Mouse (Mus musculus): ENCODE measurements at regions not wholly inside any gene's neighbourhood (a gene's known extent, or its start where the extent isn't known, plus 50 kb on each side); places are given as distances from the start of the nearest gene placed in this dataset.

- Histone ChIP-seq H3K9ac (ENCODE audit: low read depth, low read length) (no peak overlapping the region), H3K36me3 (ENCODE audit: control insufficient read depth, insufficient read depth) (no peaks in the 10 kb centered on the region), H3K4me1 (ENCODE audit: control insufficient read depth, low read depth, low read length) (no peaks in the 10 kb centered on the region), H3K27me3 (ENCODE audit: control insufficient read depth, insufficient read depth, low read depth, low read length) (no peaks in the 10 kb centered on the region), H3K4me3 (ENCODE audit: low read depth, low read length) (no peak overlapping the region), H3K9me3 (replicated peaks; ENCODE audit: control insufficient read depth, low read length) (no peaks in the 10 kb centered on the region), H3K4me2 (ENCODE audit: low read depth, low read length) (no peak overlapping the region), H3K27ac (ENCODE audit: low read length) (no peak overlapping the region)
- WGBS (ENCODE audit: insufficient replicate concordance) = 64% methylated on average over 7 of the region's 7 CpGs
- no peak for ATAC-seq (ENCODE audit: low read depth)
These were observed 86.0 kb upstream of the Htr1f start for GRCm38 (mm10) chr16:65191574-65192149.

GRCm38 (mm10) chr16:65174561-65174960 is 68.9 kb upstream of the Htr1f start:
- Histone ChIP-seq H3K27ac (ENCODE audit: low read length) (no peak overlapping the region), H3K27me3 (ENCODE audit: control insufficient read depth, insufficient read depth, low read depth, low read length) (no peaks in the 10 kb centered on the region), H3K9ac (ENCODE audit: low read depth, low read length) (no peak overlapping the region), H3K4me1 (ENCODE audit: control insufficient read depth, low read depth, low read length) (no peaks in the 10 kb centered on the region), H3K36me3 (ENCODE audit: control insufficient read depth, insufficient read depth) (no peaks in the 10 kb centered on the region), H3K4me2 (ENCODE audit: low read depth, low read length) (no peak overlapping the region), H3K4me3 (ENCODE audit: low read depth, low read length) (no peak overlapping the region), H3K9me3 (replicated peaks; ENCODE audit: control insufficient read depth, low read length) (no peaks in the 10 kb centered on the region; the same call in 1 of the 2 replicates)
- 19% methylated on average over 3 of the region's 3 CpGs for WGBS (ENCODE audit: insufficient replicate concordance)
- ATAC-seq (ENCODE audit: low read depth) = no peak

GRCm38 (mm10) chr16:65167151-65167550 is 61.5 kb upstream of the Htr1f start:
- 52% methylated on average over 6 of the region's 6 CpGs for WGBS (ENCODE audit: insufficient replicate concordance)
- Histone ChIP-seq H3K36me3 (ENCODE audit: control insufficient read depth, insufficient read depth) (no peaks in the 10 kb centered on the region), H3K27me3 (ENCODE audit: control insufficient read depth, insufficient read depth, low read depth, low read length) (no peaks in the 10 kb centered on the region), H3K4me2 (ENCODE audit: low read depth, low read length) (no peak overlapping the region), H3K4me3 (ENCODE audit: low read depth, low read length) (no peak overlapping the region), H3K4me1 (ENCODE audit: control insufficient read depth, low read depth, low read length) (no peaks in the 10 kb centered on the region), H3K9ac (ENCODE audit: low read depth, low read length) (no peak overlapping the region), H3K27ac (ENCODE audit: low read length) (no peak overlapping the region), H3K9me3 (replicated peaks; ENCODE audit: control insufficient read depth, low read length) (no peaks in the 10 kb centered on the region)
- ATAC-seq (ENCODE audit: low read depth) = no peak

GRCm38 (mm10) chr16:65162766-65163165 is 57.1 kb upstream of the Htr1f start:
- no peak for ATAC-seq (ENCODE audit: low read depth)
- 53% methylated on average over 3 of the region's 3 CpGs for WGBS (ENCODE audit: insufficient replicate concordance)
- Histone ChIP-seq H3K4me2 (ENCODE audit: low read depth, low read length) (no peak overlapping the region), H3K4me3 (ENCODE audit: low read depth, low read length) (no peak overlapping the region), H3K9ac (ENCODE audit: low read depth, low read length) (no peak overlapping the region), H3K27ac (ENCODE audit: low read length) (no peak overlapping the region), H3K27me3 (ENCODE audit: control insufficient read depth, insufficient read depth, low read depth, low read length) (no peaks in the 10 kb centered on the region), H3K36me3 (ENCODE audit: control insufficient read depth, insufficient read depth) (no peaks in the 10 kb centered on the region), H3K4me1 (ENCODE audit: control insufficient read depth, low read depth, low read length) (no peaks in the 10 kb centered on the region), H3K9me3 (replicated peaks; ENCODE audit: control insufficient read depth, low read length) (no peaks in the 10 kb centered on the region)

GRCm38 (mm10) chr16:65160286-65160685 is 54.6 kb upstream of the Htr1f start:
- Histone ChIP-seq H3K9ac (ENCODE audit: low read depth, low read length) (no peak overlapping the region), H3K9me3 (replicated peaks; ENCODE audit: control insufficient read depth, low read length) (no peaks in the 10 kb centered on the region), H3K36me3 (ENCODE audit: control insufficient read depth, insufficient read depth) (no peaks in the 10 kb centered on the region), H3K4me2 (ENCODE audit: low read depth, low read length) (no peak overlapping the region), H3K27ac (ENCODE audit: low read length) (no peak overlapping the region), H3K4me3 (ENCODE audit: low read depth, low read length) (no peak overlapping the region), H3K4me1 (ENCODE audit: control insufficient read depth, low read depth, low read length) (no peaks in the 10 kb centered on the region), H3K27me3 (ENCODE audit: control insufficient read depth, insufficient read depth, low read depth, low read length) (no peaks in the 10 kb centered on the region)
- 63% methylated on average over 3 of the region's 3 CpGs for WGBS (ENCODE audit: insufficient replicate concordance)
- ATAC-seq (ENCODE audit: low read depth) = no peak

- H3K9me3 ChIP-seq (replicated peaks; ENCODE audit: control insufficient read depth, low read length) = no peaks in the 10 kb centered on the region
- H3K27ac ChIP-seq (ENCODE audit: low read length) = no peak overlapping the region
- H3K4me2 ChIP-seq (ENCODE audit: low read depth, low read length) = no peak overlapping the region
- no peak for ATAC-seq (ENCODE audit: low read depth)
- no peaks in the 10 kb centered on the region for H3K4me1 ChIP-seq (ENCODE audit: control insufficient read depth, low read depth, low read length)
- no peak overlapping the region for H3K4me3 ChIP-seq (ENCODE audit: low read depth, low read length)
- no peaks in the 10 kb centered on the region for H3K27me3 ChIP-seq (ENCODE audit: control insufficient read depth, insufficient read depth, low read depth, low read length)
- H3K9ac ChIP-seq (ENCODE audit: low read depth, low read length) = no peak overlapping the region
- H3K36me3 ChIP-seq (ENCODE audit: control insufficient read depth, insufficient read depth) = no peaks in the 10 kb centered on the region
- WGBS (ENCODE audit: insufficient replicate concordance) = 43% methylated on average over 1 of the region's 1 CpGs
These were observed 49.9 kb upstream of the Htr1f start for GRCm38 (mm10) chr16:65155536-65155935.

Measured in liver, embryonic 16.5 days (tissue).